Mouse (Mus musculus) gastrocnemius, postnatal 25 days (tissue): Measurements from ENCODE around the gene Clpb. TPM values are rescaled to one million over a fixed set of nuclear protein-coding genes. Genes with fewer than 3 reads are reported as not detected.
"Not testable (repeated sequence)": the region's sequence is repeated elsewhere in the genome, so short reads cannot be mapped to it uniquely, and the experiment has no call there.

Experiments used
- DNase-seq: peaks from one replicate; pipeline ENCODE4 v3.0.0; 2022
- long read RNA-seq, 2 experiments: library from polyadenylated mRNA; stranded (forward); transcript quantifications; one replicate each; pipeline ENCODE4 v2.0.0; 2021
- total RNA-seq, 2 experiments: library from RNA; stranded (reverse); gene quantifications; 1 replicate in 1 of 2; 2 replicates in 1 of 2; pipeline ENCODE4 v1.2.3; 2021

The Clpb gene
- total RNA-seq: 10 to 100 TPM; 49.2 to 50.8 TPM
- long read RNA-seq, experiment 1, full-length matches to known transcripts: 56 of 81 reads
- long read RNA-seq, experiment 1, partial matches to known transcripts: 22 of 81 reads
- long read RNA-seq, experiment 1, other reads (novel, unspliced or antisense): 3 of 81 reads
- long read RNA-seq, experiment 2, full-length matches to known transcripts: 105 of 128 reads
- long read RNA-seq, experiment 2, partial matches to known transcripts: 20 of 128 reads
- long read RNA-seq, experiment 2, other reads (novel, unspliced or antisense): 3 of 128 reads

DNA sequence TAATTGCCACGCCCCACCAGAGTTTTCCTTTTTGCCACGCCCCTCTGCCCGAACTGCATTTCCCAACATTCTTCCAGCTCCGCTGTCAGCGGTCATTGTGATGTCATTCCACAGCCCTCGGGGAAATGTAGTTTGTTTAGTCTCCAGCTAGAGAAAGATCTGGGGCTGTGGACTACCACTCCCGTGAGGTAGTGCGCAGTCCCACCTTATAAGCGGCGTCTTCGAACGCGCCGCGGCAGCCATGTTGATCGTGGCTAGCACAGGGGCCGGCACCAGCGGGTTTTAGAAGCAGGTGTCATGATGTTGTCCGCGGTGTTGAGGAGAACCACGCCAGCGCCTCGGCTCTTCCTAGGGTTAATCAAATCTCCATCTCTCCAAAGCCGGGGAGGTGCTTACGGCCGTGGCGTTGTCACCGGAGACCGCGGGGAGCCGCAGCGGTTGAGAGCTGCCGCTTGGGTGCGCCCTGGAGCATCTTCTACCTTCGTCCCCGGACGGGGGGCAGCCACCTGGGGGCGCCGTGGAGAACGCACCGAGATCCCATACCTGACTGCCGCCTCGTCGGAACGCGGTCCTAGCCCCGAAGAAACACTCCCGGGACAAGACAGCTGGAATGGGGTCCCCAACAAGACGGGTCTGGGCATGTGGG, at the start of gene Clpb:
Clpb (plus strand) TSS at position 120 of the 646 bp plus-strand sequence.
- DNase-seq: peak; percentile 93

DNA sequence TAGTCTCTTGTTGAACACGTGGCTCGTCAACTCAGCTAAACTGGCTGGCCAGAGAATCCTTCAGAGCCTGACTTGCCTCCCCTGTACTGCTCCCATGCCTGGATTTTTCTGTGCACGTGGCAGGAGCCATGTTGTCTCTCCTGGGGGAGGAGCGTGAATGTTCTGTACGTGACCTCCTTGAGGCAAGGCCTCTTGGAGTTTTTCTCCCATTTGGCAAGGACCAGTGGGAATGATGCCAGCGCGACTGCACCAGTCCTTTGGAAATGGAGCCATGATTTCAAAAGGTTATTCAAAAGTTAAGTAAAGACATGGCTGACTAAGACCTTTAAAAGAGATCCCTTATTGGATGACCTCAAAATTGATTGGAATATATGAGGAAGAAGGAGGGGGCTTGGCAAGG, 48.0 kb upstream of the Clpb start:
- DNase-seq: no peak

DNA sequence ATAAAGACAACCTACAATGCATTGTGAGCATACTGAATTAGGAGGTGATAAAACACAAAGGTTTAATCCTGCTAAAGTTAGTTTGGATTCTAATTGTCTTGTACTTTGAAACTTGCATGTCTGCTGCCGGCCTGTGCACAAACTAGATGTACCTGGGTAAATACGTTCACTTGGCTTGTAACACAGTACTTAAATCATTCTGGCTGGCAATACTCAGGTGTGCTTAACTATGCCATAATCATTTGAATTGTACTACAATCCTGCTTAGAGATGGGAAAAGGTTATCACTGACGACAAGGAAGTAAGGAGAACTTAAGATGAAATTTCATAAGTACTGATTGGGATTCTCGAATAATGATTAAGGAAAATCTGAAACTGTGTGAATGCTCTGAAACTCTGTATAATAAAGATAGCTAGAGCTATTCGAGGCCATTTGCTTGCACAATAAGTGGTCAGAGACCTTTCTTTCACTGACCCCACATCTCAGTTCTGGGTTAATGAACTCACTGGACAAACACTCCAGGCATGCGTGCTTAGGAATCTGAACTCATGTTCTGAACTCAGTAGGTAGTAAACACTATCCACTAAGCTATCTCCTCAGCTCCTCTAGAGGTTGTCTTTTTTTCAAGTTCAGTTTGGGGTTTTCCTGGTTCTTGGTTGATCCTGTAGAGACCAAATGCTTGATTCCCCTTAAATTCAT, 47.1 kb upstream of the Clpb start:
- DNase-seq: no peak

DNA sequence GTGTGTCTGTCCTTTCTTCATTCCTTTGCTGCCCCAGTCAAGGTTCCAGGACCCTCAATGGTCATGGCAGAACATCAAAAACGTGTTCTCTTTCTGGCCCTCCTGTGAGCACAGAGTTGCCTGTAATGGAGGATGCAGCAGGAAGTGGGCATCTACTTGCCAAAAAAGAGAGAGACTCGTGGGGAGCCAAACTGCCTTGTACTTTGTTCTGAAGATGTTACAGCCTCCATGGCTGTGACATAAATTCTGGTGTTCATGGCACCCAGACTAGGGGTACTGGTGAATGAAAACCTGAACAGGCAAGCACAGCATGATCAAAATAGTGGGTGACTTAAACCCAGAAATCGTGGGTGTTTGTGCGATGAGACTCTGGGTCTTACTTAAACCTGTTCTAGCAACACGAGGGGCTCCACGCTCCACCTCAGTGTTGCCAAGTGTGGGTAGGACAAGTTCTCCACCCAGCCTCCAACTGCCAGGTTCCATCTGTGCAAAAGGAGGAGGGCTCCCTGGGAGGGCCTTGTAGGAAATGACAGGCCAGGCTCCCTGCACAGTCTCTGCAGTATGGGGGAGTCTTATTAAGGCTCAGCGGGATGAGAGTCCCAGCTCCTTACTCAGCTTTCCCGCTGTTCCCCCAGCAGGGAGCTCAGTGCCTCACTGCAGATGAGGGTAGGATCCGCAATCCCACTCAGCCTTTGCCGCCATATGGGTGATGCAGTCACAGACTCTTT, 45.8 kb upstream of the Clpb start:
- no peak for DNase-seq

DNA sequence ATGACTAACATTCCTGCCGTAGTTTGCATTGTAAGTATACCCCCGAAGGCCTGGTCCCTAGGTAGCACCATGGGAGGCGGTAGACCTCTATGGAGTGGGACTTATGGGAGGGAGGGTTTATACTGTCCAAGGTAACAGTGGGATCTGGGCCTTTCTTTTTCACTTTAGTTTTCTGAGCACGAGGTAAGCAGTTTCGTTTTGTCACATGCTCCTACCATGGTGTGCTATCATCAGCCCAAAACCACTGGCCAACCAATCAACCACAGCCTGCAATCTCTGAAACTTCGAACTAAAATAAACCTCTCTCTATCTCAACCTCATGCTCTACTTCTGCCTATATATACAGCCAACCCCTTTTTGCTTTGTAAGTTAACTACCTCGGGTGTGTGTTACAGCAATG, 45.2 kb upstream of the Clpb start:
- no peak for DNase-seq

DNA sequence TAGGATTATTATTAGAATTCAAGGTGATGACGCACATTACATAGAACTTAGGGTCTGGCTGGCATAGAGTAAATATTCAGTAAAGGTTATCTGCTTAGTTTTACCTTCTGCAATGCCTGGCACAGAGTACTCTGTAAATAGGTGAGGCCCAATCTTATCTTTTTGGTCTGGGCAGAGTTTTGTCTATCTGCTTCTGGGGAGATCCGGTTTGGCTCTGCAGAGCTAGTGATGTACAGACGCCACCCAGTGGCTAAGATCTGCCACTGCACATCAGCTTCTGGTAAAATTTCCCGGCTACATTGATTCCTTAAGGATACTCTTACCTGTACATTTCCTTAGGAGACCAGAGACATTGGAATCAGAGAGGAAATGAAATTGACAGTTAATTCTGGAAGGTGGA, 43.1 kb upstream of the Clpb start:
- no peak for DNase-seq

DNA sequence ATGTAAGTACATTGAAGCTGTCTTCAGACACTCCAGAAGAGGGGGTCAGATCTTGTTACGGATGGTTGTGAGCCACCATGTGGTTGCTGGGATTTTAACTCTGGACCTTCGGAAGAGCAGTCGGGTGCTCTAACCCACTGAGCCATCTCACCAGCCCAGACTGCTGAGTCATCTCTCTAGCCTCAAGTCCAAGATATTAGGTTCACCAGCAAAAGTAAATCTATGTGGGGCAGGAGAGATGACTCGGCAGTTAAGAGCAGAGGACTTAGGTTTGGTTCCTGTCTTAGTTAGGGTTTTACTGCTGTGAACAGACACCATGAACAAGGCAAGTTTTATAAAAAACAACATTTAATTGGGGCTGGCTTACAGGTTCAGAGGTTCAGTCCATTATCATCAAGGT, 41.6 kb upstream of the Clpb start:
- not testable (repeated sequence) for DNase-seq

- no peak for DNase-seq
Measured at GRCm38 (mm10) chr7:101624283-101624682, 39.1 kb upstream of the Clpb start.

- not testable (repeated sequence) for DNase-seq
Measured at GRCm38 (mm10) chr7:101627166-101627565, 36.3 kb upstream of the Clpb start.

- no peak for DNase-seq
Measured at GRCm38 (mm10) chr7:101628481-101628880, 35.0 kb upstream of the Clpb start.

GRCm38 (mm10) chr7:101633629-101634177, 29.7 kb upstream of the Clpb start:
- DNase-seq: no peak

DNA sequence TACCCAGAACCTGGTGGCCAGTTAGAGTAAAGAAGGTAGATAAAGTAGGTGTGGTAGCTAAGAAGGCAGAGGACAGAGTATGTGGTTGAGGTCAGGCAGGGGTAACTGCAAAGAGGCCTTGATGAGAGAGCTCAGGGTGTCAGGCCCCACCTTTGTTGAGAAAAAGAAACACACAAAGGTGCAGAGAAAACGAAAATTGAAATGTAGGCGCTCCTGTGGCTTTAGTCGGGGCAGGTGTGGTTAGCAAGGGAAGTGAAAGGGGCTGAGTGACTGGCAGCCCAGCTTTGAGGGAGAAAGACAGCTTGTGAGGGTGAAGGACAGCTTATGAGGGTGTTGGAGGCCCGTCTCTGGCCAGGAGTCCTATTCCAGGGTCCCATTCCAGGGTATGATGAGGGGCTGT, 28.9 kb upstream of the Clpb start:
- DNase-seq: no peak

- no peak for DNase-seq
Measured at GRCm38 (mm10) chr7:101636056-101636455, 27.4 kb upstream of the Clpb start.

- no peak for DNase-seq
Measured at GRCm38 (mm10) chr7:101643879-101644278, 19.6 kb upstream of the Clpb start.

- DNase-seq: no peak
Measured at GRCm38 (mm10) chr7:101649729-101650128, 13.7 kb upstream of the Clpb start.

DNA sequence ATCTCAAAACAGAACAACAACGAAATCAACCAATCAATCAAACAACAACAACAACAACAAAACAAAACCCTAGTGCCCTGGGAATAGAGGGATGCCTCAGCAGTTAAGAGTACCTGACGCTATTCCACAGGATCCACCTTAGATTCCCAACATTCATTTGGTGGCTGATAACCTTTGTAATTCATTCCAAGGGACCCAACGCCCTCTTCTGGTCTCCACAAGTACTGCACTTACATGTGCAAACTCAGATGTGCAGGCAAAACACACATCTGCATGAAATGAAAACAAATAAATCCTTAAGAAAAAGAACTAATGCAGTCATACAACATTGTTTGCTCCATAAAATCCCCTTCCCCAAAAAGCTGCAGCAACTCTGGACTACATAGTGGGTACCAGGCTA, 12.9 kb upstream of the Clpb start:
- DNase-seq: no peak

GRCm38 (mm10) chr7:101653681-101654209, 9.7 kb upstream of the Clpb start:
- DNase-seq: no peak

- DNase-seq: no peak
Measured at GRCm38 (mm10) chr7:101654936-101655335, 8.5 kb upstream of the Clpb start.

GRCm38 (mm10) chr7:101662006-101662405, 1.4 kb upstream of the Clpb start:
- DNase-seq: no peak

- peak; percentile 32 for DNase-seq
Measured at GRCm38 (mm10) chr7:101666581-101666980, 3.1 kb downstream of the Clpb start.

DNA sequence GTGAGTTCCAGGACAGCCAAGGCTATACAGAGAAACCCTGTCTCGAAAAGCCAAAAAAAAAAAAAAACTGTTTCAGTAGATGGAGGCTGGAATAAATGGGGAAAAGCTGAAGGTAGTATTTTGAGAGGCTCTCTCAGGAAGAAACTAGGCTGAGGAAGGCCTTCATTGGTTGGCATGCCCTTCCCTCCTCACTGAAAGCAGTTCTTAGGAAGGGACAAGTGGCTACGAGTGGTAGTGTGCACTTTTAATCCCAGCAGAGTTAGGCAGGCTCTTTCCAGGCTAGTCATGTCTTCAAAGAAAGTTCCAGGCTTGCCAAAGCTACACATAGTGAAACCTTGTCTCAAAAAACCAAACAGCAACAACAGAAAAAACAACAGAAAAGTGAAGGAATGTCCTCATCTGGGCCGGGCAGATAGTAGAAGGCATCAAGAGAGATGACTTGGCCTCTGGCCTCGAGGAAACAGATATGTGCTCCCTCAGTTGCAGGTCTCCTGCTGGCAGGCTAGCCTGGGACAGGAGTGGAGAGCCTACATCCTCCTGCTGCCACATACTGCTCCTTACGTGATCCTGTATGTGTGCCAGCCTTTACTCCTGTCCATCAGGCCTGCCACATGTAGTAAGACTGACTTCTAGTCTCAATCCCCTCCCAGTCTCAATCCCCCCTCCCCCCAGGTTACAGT, 8.3 kb downstream of the Clpb start:
- no peak for DNase-seq

GRCm38 (mm10) chr7:101673497-101673896, 10.1 kb downstream of the Clpb start:
- peak; percentile 55 for DNase-seq
